Mouse (Mus musculus) testis, adult 2 months (tissue): ENCODE data around the gene Itgb3.

Source experiments
- CTCF ChIP-seq: fragments of 200-500 bp; IDR thresholded peaks from 2 replicates; pipeline ENCODE4 v1.5.1; 2012; ENCODE audit warnings: low read depth, mild to moderate bottlenecking, inconsistent platforms, low read length, moderate library complexity; ENCODE audit not compliant: control insufficient read depth, insufficient read depth, insufficient replicate concordance
- POLR2A ChIP-seq: fragments of 200-500 bp; IDR thresholded peaks from 2 replicates; pipeline ENCODE4 v1.6.1; 2012; ENCODE audit warnings: low read depth, mild to moderate bottlenecking, inconsistent platforms, low read length, moderate library complexity; ENCODE audit not compliant: control insufficient read depth

GRCm38 (mm10) chr11:104645402-104645801 is 37.6 kb downstream of the Itgb3 start:
- TF ChIP-seq CTCF (no peak), POLR2A (no peak)
